Mouse (Mus musculus) forebrain, embryonic 14.5 days (tissue): ENCODE results near the gene Mmp9. TPM values are rescaled to one million over a fixed set of nuclear protein-coding genes. Genes with fewer than 3 reads are reported as not detected.

Experiments used
- ATAC-seq: fragments of 200-750 bp; cut with Nextera tagmentation; 2 replicates; pipeline ENCODE4 v1.8.0; 2017; ENCODE audit warnings: mild to moderate bottlenecking, moderate library complexity
- DNase-seq: peaks from one replicate; pipeline ENCODE4 v3.0.0-alpha.2; 2015; ENCODE audit warnings: low spot score
- H3K27ac ChIP-seq: fragments of 300-500 bp; sonication (generic); 2 replicates; pipeline ENCODE4 v1.5.1; 2014; ENCODE audit warnings: low read depth, mild to moderate bottlenecking, control low read depth, low read length, moderate library complexity
- H3K27me3 ChIP-seq: fragments of 300-500 bp; sonication (generic); replicated peaks from 2 replicates; pipeline ENCODE4 v1.6.1; 2014; ENCODE audit warnings: low read length, control low read depth, mixed read lengths; ENCODE audit not compliant: control insufficient read depth, insufficient read depth
- H3K36me3 ChIP-seq: fragments of 300-500 bp; sonication (generic); 2 replicates; pipeline ENCODE4 v1.6.1; 2014; ENCODE audit warnings: low read length, control low read depth; ENCODE audit not compliant: control insufficient read depth, insufficient read depth
- H3K4me1 ChIP-seq: fragments of 300-500 bp; sonication (generic); 2 replicates; pipeline ENCODE4 v1.6.1; 2014; ENCODE audit warnings: antibody characterized with exemption, low read length, control low read depth; ENCODE audit not compliant: control insufficient read depth, insufficient read depth
- H3K4me2 ChIP-seq: fragments of 300-500 bp; sonication (generic); 2 replicates; pipeline ENCODE4 v1.6.1; 2014; ENCODE audit warnings: mild to moderate bottlenecking, control low read depth, low read length
- H3K4me3 ChIP-seq: fragments of 300-500 bp; sonication (generic); 2 replicates; pipeline ENCODE4 v1.5.1; 2014; ENCODE audit warnings: low read depth, low read length, control low read depth
- H3K9ac ChIP-seq: fragments of 300-500 bp; sonication (generic); 2 replicates; pipeline ENCODE4 v1.6.1; 2014; ENCODE audit warnings: mild to moderate bottlenecking, low read length, control low read depth, moderate library complexity
- H3K9me3 ChIP-seq: fragments of 300-500 bp; sonication (generic); replicated peaks from 2 replicates; pipeline ENCODE4 v1.6.1; 2016; ENCODE audit warnings: low read length, control low read depth, mixed read lengths; ENCODE audit not compliant: control insufficient read depth
- WGBS: fragments of 180-500 bp; shearing (Covaris S2); extraction: QIAGEN DNeasy Blood & Tissue Kit; methylation state at CpG from one replicate; pipeline ENCODE4 v1.1.7; 2014; 5-methylcytosine and 5-hydroxymethylcytosine counted together
- polyA plus RNA-seq: library from polyadenylated mRNA; unstranded; fragments of >200 nt; fragmentation: Nextera tagmentation; extraction: Ambion mirVana; gene quantifications from 2 replicates; pipeline ENCODE4 v1.2.1, GENCODE M21; 2014

Gene Mmp9
- polyA plus RNA-seq, 1 experiment from 2014 or later, result 12.8 TPM

- Histone ChIP-seq H3K36me3 (peaks cover 11% of the 10 kb centered on the region), H3K27ac (no peak overlapping the region), H3K27me3 (no peaks in the 10 kb centered on the region), H3K4me1 (peaks cover 5% of the 10 kb centered on the region; the same call in 1 of the 2 replicates), H3K4me2 (no peak overlapping the region), H3K9ac (no peak overlapping the region), H3K9me3 (no peaks in the 10 kb centered on the region), H3K4me3 (no peak overlapping the region)
- DNase-seq (no peak), ATAC-seq (no peak)
- 63% methylated on average over 7 of the region's 7 CpGs for WGBS
Measured at GRCm38 (mm10) chr2:164921984-164922383, 18.6 kb upstream of the Mmp9 start.

- peaks cover 11% of the 10 kb centered on the region for H3K36me3 ChIP-seq
- no peak overlapping the region for H3K27ac ChIP-seq
- H3K27me3 ChIP-seq, result no peaks in the 10 kb centered on the region
- no peak overlapping the region for H3K4me2 ChIP-seq
- no peak overlapping the region for H3K9ac ChIP-seq
- H3K4me3 ChIP-seq, result no peak overlapping the region
- no peak for ATAC-seq
- WGBS, result 83% methylated on average over 4 of the region's 4 CpGs
- peaks cover 5% of the 10 kb centered on the region; the same call in 1 of the 2 replicates for H3K4me1 ChIP-seq
- no peak for DNase-seq
- H3K9me3 ChIP-seq, result no peaks in the 10 kb centered on the region
Measured at GRCm38 (mm10) chr2:164923291-164923690, 17.3 kb upstream of the Mmp9 start.

- no peaks in the 10 kb centered on the region for H3K9me3 ChIP-seq
- ATAC-seq, result peak; percentile 88
Measured at GRCm38 (mm10) chr2:164924100-164924857, 16.3 kb upstream of the Mmp9 start.

GRCm38 (mm10) chr2:164930706-164931581 is 9.6 kb upstream of the Mmp9 start:
- Histone ChIP-seq H3K9me3 (no peaks in the 10 kb centered on the region), H3K4me2 (no peak overlapping the region), H3K4me1 (no peaks in the 10 kb centered on the region), H3K27ac (no peak overlapping the region), H3K27me3 (no peaks in the 10 kb centered on the region), H3K4me3 (no peak overlapping the region), H3K9ac (no peak overlapping the region), H3K36me3 (no peaks in the 10 kb centered on the region)
- 78% methylated on average over 11 of the region's 11 CpGs for WGBS
- DNase-seq (no peak), ATAC-seq (no peak)

More at GRCm38 (mm10) chr2:164924100-164924857, 16.3 kb upstream of the Mmp9 start:
- 28% methylated on average over 11 of the region's 11 CpGs for WGBS
- peak; percentile 91 for DNase-seq
- Histone ChIP-seq H3K27me3 (no peaks in the 10 kb centered on the region), H3K36me3 (peaks cover 8% of the 10 kb centered on the region), H3K4me1 (peaks cover 5% of the 10 kb centered on the region; the same call in 1 of the 2 replicates), H3K4me2 (no peak overlapping the region), H3K27ac (no peak overlapping the region), H3K4me3 (no peak overlapping the region), H3K9ac (no peak overlapping the region)

GRCm38 (mm10) chr2:164933534-164933933 is 7.0 kb upstream of the Mmp9 start:
- Histone ChIP-seq H3K27ac (no peak overlapping the region), H3K4me1 (peaks cover 4% of the 10 kb centered on the region; the same call in 1 of the 2 replicates), H3K27me3 (0 out of 2 replicates have a peak, but pooled peaks cover 4% of the 10 kb centered on the region), H3K36me3 (no peaks in the 10 kb centered on the region), H3K4me3 (no peak overlapping the region), H3K4me2 (no peak overlapping the region), H3K9ac (no peak overlapping the region), H3K9me3 (no peaks in the 10 kb centered on the region)
- DNase-seq (no peak), ATAC-seq (no peak)
- 51% methylated on average over 9 of the region's 10 CpGs for WGBS

GRCm38 (mm10) chr2:164935991-164936390 is 4.6 kb upstream of the Mmp9 start:
- 76% methylated on average over 4 of the region's 4 CpGs for WGBS
- Histone ChIP-seq H3K9me3 (no peaks in the 10 kb centered on the region), H3K36me3 (no peaks in the 10 kb centered on the region), H3K9ac (no peak overlapping the region), H3K27ac (no peak overlapping the region), H3K4me2 (no peak overlapping the region), H3K27me3 (peaks cover 4% of the 10 kb centered on the region; the same call in 1 of the 2 replicates), H3K4me1 (peaks cover 12% of the 10 kb centered on the region; the same call in 1 of the 2 replicates), H3K4me3 (no peak overlapping the region)
- DNase-seq, result no peak
- no peak for ATAC-seq

- Histone ChIP-seq H3K4me2 (peak overlapping the region; percentile 55), H3K9me3 (no peaks in the 10 kb centered on the region), H3K36me3 (no peaks in the 10 kb centered on the region), H3K9ac (peak overlapping the region; percentile 44), H3K4me3 (peak overlapping the region; percentile 17), H3K27me3 (peaks cover 4% of the 10 kb centered on the region; the same call in 1 of the 2 replicates), H3K27ac (0 out of 2 replicates have a peak overlapping the region, but pooled peaks have one; percentile 10), H3K4me1 (peaks cover 12% of the 10 kb centered on the region; the same call in 1 of the 2 replicates)
- WGBS, result 4% methylated on average over 39 of the region's 39 CpGs
- ATAC-seq (peak; percentile 94), DNase-seq (peak; percentile 83)
Measured at GRCm38 (mm10) chr2:164938146-164939091, 2.2 kb upstream of the Mmp9 start.

- Histone ChIP-seq H3K36me3 (no peaks in the 10 kb centered on the region), H3K4me1 (peaks cover 12% of the 10 kb centered on the region; the same call in 1 of the 2 replicates), H3K27ac (peak overlapping the region; percentile 10; the same call in 1 of the 2 replicates), H3K4me3 (peak overlapping the region; percentile 17), H3K27me3 (peaks cover 4% of the 10 kb centered on the region; the same call in 1 of the 2 replicates), H3K9ac (peak overlapping the region; percentile 44), H3K4me2 (peak overlapping the region; percentile 55), H3K9me3 (no peaks in the 10 kb centered on the region)
- DNase-seq, result peak; percentile 45
- ATAC-seq, result peak; percentile 53
- WGBS, result 2% methylated on average over 11 of the region's 11 CpGs
Measured at GRCm38 (mm10) chr2:164939106-164939505, 1.5 kb upstream of the Mmp9 start.
